Mouse (Mus musculus): ENCODE results near the gene Rrad. TPM values are rescaled to one million over a fixed set of nuclear protein-coding genes. Genes with fewer than 3 reads are reported as not detected.

The Rrad gene
- 189 TPM for polyA plus RNA-seq (2017; shearing (Covaris generic))

GRCm38 (mm10) chr8:104630981-104631663 lies at the start of gene Rrad:
Gene Rrad (minus strand): TSS chr8:104631327.

GRCm38 (mm10) chr8:104641426-104642323 lies 10.5 kb upstream of the Rrad start, which contains the start of gene Ciao2b:
Gene Ciao2b (minus strand): TSS chr8:104641965.

GRCm38 (mm10) chr8:104624161-104624560 lies 7.0 kb downstream of the Rrad start, which contains the start of gene Cdh16:
Gene Cdh16 (minus strand): TSS chr8:104624396.

GRCm38 (mm10) chr8:104591133-104591834 lies 39.8 kb downstream of the Rrad start, which contains the start of gene Pdp2:
Gene Pdp2 (plus strand): TSS chr8:104591451.

Other genes starting within 250 kb of the Rrad start
- gene Cmtm4, start 235.5 kb downstream of the Rrad start, polyA plus RNA-seq (2017; shearing (Covaris generic)): 0.71 TPM
- 64.1 TPM for gene Dync1li2, start 188.3 kb downstream of the Rrad start, polyA plus RNA-seq (2017; shearing (Covaris generic))
- not detected for gene Terb1, start 121.4 kb downstream of the Rrad start, polyA plus RNA-seq (2017; shearing (Covaris generic))
- 83.2 TPM for gene Nae1, start 96.7 kb downstream of the Rrad start, polyA plus RNA-seq (2017; shearing (Covaris generic))
- gene Car7, start 96.6 kb downstream of the Rrad start, polyA plus RNA-seq (2017; shearing (Covaris generic)): 3.1 TPM
- 4.7 TPM for gene Pdp2, start 39.9 kb downstream of the Rrad start, polyA plus RNA-seq (2017; shearing (Covaris generic))
- not detected for gene Cdh16, start 6.9 kb downstream of the Rrad start, polyA plus RNA-seq (2017; shearing (Covaris generic))
- 125 TPM for gene Ciao2b, start 10.6 kb upstream of the Rrad start, polyA plus RNA-seq (2017; shearing (Covaris generic))
- not detected for gene Ces2a, start 102.7 kb upstream of the Rrad start, polyA plus RNA-seq (2017; shearing (Covaris generic))
- gene Ces2b, start 200.2 kb upstream of the Rrad start, polyA plus RNA-seq (2017; shearing (Covaris generic)): not detected
- gene Ces2c, start 215.7 kb upstream of the Rrad start, polyA plus RNA-seq (2017; shearing (Covaris generic)): not detected